Mouse (Mus musculus) left cerebral cortex, adult 2 months (tissue): ENCODE data around the gene Tnfrsf1b. TPM values are rescaled to one million over a fixed set of nuclear protein-coding genes. Genes with fewer than 3 reads are reported as not detected.

ENCODE experiments used
- DNase-seq, 2 experiments: peaks; one replicate each; pipeline ENCODE4 v3.0.0; 2021 to 2022; ENCODE audit warnings: low spot score in 2 of 2, mixed read lengths in 1 of 2; ENCODE audit errors: extremely low spot score in 1 of 2
- H3K27ac ChIP-seq: fragments of 200-600 bp; 2 replicates; pipeline ENCODE4 v1.8.1; 2022
- H3K4me3 ChIP-seq: fragments of 200-600 bp; 2 replicates; pipeline ENCODE4 v1.8.1; 2022
- CTCF ChIP-seq: fragments of 200-600 bp; IDR thresholded peaks from 2 replicates; pipeline ENCODE4 v1.8.1; 2022; ENCODE audit warnings: antibody characterized with exemption, mild to moderate bottlenecking, moderate library complexity
- intact Hi-C: fragments of 180-260 bp; cut with DNase I; formaldehyde crosslinking; loops from one replicate; pipeline ENCODE4 v1.15.1; 2025
- total RNA-seq, 2 experiments: library from RNA; stranded (reverse); gene quantifications; 2 replicates each; pipeline ENCODE4 v1.2.3; 2021

Gene Tnfrsf1b
- total RNA-seq, 2 experiments from 2014 or later: 2.9 to 3.1 TPM

DNA sequence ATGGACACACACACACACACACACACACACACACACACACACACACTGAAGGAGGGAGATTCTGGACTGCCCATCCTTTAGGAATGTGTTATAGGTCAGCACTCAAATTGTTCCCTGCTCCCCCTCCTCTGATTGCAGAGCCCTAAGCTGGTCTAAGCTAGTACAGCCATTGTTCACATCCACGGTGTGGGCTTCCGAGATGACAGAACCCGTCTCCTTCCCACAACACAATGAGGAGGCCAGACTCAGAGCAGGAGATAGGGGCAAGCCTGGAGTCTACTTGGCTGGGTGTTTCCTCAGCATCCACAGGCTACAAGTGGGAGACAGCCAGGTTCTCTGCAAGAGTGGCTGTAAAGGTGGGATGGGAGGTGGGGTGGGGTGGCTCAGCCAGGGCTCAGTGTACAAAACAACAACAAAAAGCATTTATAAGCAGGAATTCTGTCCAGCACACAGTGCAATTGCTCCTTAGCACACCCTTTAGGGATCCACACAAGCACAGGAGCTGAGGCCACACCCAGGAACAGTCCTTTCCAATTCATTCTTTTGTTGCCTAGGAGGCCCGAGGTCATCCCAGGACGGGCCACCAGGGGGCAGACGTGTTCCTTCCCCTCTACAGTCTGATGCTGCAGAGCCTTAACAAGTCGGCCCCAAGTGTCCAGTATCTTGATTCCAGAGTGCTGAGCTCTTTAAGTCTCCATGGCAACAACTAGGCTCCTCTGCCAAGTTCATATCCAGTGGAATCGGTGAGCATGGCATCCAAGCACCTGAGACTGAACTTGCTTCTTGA is 32.5 kb downstream of the Tnfrsf1b start:
- TF ChIP-seq CTCF: peak; percentile 99
- Histone ChIP-seq H3K4me3 (no peak overlapping the region), H3K27ac (no peak overlapping the region)
- DNase-seq: peak; percentile 87 to 94
- intact Hi-C loops: loop anchor here (1.0 kb wide), 1 partner anchor 72 kb away; no protein-coding TSS in a partner anchor

DNA sequence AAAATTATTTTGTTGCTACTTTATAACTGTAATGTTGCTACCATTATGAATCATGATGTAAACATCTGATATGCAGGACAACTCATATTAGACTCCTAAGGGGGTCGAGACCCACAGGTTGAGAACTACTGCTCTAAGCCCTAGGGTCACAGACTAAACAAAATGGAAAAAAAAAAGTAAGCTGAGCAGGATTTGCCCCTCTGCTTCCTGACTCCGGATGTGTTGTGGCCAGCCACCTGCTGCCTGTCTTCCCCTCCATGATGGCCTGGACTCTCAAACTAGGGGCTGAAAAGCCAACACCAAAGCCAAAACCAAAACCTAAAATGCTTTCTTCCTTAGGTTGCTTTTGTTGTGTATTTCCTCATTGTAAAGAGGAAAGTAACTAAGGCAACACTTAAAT is 35.6 kb downstream of the Tnfrsf1b start:
- intact Hi-C loops: no loop called here
- no peak for DNase-seq

DNA sequence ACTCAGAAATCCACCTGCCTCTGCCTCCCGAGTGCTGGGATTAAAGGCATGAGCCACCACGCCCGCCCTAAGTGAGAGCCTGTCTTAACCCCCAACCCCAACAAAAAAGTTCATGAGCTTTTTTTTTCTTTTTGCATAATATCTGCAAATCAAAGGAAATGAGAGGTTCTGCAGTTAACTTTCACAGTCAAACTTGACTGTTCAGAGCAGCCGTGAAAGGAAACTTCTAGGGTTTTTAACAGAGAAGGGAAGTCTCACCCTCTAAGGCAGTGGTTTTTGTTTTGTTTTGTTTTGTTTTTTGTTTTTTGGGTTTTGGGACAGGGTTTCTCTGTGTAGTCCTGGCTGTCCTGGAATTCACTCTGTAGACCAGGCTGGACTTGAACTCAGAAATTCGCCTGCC is 36.1 kb downstream of the Tnfrsf1b start:
- Histone ChIP-seq H3K4me3 (no peak overlapping the region), H3K27ac (no peak overlapping the region)
- no peak for TF ChIP-seq CTCF
- DNase-seq: no peak
- intact Hi-C loops: no loop called here

More for the DNA sequence above, 35.6 kb downstream of the Tnfrsf1b start:
- no peak overlapping the region for H3K4me3 ChIP-seq
- H3K27ac ChIP-seq: no peak overlapping the region
- TF ChIP-seq CTCF: no peak

DNA sequence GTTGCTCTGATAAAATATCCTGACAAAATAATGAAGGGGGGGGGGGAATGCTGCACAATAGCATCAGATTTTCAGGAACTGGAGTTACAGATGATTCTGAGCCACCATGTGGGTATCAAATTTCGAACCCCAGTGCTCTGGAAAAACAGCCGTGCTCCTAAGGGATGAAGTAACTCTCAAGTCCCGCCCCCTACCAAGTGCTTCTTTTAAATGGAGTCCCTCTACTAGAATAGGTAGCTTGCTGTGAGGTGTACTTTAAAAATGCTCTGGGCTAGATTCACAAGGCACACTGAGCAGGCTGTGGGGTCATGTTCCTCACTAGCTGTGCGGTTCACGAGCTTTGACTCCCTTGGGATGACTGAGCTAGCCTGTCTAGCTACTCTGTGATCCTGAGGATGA is 37.0 kb downstream of the Tnfrsf1b start:
- no peak for TF ChIP-seq CTCF
- no peak overlapping the region for H3K4me3 ChIP-seq
- intact Hi-C loops: no loop called here
- H3K27ac ChIP-seq: no peak overlapping the region
- no peak for DNase-seq

DNA sequence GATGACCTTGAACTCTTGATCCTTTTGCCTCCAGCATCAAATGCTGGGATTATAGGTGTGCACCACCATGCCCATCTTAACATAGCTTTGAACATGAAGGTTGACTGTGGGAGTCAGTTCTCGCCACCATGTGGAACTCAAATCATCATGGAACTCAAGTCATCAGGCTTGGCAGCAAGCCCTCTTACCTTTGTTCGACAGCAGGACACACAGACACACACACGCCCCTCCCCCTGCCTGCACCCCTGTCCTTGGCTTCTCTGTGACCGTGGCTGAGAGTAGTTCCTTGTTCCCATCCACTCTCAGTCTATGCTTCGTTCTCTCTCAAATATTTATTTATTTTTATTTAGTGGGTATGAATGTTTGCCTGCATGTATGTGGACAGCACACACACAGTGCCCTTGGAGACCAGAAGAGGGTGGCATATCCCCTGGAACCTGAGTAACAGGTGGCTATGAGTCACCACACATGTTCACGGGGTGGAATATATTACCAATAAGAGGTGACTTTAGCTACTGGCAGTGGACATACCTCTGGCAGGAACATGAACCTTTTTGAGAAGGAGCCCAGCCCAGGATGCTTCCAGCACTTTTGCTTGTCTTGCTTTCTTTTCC is 37.5 kb downstream of the Tnfrsf1b start:
- intact Hi-C loops: no loop called here
- H3K4me3 ChIP-seq: no peak overlapping the region
- no peak for TF ChIP-seq CTCF
- no peak for DNase-seq
- no peak overlapping the region for H3K27ac ChIP-seq

DNA sequence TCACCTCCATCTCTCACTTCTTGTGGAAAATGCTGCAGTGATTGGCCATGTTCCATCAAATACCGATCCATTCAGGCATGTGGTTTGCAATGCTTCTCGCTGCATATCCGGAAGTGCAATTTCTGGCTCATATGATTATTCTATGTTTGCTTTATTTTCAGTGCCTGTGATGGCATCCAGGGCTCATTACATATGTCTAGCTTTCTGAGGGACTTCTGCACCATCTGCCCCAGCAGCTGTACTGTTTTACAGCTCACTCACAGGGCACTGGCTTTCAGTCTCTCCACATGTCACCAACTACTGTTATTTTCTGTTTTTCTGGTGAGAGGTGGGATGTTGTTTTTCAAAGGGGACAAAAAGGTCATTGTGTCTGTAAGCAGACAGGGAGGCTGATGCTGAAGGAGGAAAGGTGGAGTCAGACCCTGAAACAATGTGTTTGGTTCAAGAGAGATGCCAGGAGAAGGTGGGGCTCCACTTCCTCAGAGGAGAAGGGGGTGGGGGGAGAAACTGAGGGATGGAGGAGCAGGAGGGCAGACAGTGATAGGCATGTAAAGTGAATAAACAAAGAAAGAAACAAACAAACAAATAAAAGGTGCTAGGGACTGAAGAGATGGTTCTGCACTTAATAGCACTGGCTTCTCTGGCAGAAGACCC is 38.8 kb downstream of the Tnfrsf1b start:
- Histone ChIP-seq H3K27ac (no peak overlapping the region), H3K4me3 (no peak overlapping the region)
- TF ChIP-seq CTCF: no peak
- intact Hi-C loops: no loop called here
- no peak for DNase-seq

DNA sequence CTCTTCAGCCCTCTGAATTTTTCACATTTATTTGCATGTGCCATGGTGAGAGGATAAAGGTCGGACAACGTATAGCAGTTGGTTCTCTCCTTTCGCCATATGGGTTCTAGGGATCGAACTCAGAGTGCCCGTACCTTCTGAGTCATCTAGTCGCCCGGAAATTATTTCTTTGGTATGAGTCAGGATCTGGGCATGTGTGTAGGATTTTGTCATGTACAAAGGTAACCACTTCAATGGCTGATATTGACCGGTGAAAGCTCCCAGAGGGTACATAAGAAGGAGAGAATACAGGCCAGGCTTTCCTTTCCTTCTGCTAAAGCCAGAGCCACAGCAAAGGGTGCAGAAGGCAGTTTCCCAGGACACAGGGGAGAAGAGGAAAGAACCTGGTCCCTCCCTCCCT is 41.9 kb downstream of the Tnfrsf1b start:
- intact Hi-C loops: no loop called here
- H3K4me3 ChIP-seq: no peak overlapping the region
- no peak for TF ChIP-seq CTCF
- no peak overlapping the region for H3K27ac ChIP-seq
- DNase-seq: no peak

DNA sequence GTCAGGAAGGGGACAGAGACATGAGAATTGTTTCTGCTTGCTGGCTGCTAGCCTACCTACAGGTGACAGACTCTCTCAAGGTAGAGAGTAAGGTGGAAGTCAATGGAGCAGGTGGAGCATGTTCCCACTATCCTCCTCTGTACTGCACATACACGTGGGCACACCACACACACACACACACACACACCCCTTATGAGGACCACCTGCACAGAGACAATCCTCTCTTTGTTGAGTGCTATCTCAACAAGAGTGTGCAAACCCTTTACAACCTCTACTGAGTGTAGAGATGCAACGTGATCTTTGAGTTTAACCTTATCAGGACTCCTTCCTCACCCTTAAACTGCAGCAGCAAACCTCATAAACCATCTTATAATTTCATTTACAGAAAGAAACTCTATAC is 43.4 kb downstream of the Tnfrsf1b start:
- intact Hi-C loops: no loop called here
- TF ChIP-seq CTCF: no peak
- no peak overlapping the region for H3K27ac ChIP-seq
- DNase-seq: no peak
- no peak overlapping the region for H3K4me3 ChIP-seq

DNA sequence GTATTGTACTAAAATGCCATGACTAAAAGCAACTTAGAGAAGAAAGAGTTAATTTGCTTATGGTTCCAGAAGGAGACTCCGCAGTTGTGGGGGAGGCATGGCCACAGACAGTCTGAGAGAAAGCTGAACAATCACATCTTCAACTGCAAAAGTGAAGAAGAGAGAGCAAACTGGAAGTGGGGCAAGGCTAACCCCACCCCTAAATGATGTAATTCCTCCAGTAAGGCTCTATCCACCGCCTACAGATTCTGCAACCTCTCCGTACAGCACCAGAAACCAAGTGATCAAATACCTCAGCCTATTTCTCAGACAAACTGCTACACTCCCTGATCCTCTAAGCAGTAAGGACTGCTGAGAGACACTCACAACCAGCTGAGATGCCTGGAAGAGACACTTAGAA is 45.2 kb downstream of the Tnfrsf1b start:
- TF ChIP-seq CTCF: no peak
- DNase-seq: no peak
- intact Hi-C loops: no loop called here
- H3K4me3 ChIP-seq: no peak overlapping the region
- H3K27ac ChIP-seq: no peak overlapping the region

DNA sequence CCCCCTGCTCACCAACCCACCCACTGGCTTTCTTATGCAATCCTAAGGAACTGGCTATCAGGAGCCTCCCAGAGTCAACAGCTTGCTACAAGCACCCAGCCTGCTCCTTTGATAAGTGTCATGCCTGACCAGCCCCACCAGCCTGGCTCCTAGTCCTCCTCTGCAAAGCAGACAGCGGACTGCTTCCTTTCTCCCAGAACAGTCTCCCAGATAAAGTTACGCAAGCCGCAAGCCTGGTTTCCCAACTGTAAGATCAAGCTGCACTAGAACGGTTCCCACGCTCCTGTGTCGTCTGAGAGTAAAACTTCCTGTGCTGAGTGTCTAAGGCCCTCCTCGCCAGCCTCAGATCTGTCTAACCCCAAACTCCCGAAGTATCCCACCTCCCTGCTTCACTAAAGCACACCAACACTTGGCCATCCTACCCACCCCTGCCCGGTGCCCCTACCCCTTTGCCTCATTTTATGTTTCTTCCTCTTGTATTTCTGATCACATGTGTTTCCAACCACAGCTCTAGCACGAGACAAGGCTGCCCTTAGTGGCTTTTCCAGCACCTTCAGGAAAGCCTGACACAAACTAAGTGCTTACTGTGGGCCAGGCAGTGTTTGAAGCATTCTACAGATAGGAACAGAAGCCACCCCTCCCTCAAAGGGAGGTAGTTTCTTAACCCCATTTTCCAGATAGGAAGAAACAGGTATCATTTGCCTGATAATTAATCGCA is 46.5 kb downstream of the Tnfrsf1b start:
- intact Hi-C loops: loop anchor here (5.0 kb wide), 1 partner anchor 318 kb away; no protein-coding TSS in a partner anchor
- TF ChIP-seq CTCF: no peak
- peak overlapping the region; percentile 36; the same call in 1 of the 2 replicates for H3K27ac ChIP-seq
- no peak for DNase-seq
- no peak overlapping the region for H3K4me3 ChIP-seq

DNA sequence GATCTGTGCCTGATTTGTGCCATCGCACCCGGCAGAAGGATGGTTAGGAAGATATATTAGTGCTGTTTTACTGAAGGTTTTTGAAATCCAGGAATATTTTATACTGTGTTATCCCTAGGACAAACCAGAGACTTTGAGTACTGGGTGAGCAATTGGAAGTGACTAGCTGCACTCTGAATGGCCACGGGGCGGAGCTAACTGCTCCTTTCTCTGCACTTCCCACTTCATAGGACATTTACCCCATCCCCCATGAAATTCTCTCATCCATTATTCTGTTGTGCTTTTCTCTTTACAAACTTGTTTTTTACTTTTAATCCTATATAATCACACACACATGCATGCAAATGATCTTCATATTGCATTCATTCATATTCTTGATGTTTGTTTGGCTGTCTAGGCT is 50.1 kb downstream of the Tnfrsf1b start:
- no peak for DNase-seq
- Histone ChIP-seq H3K27ac (no peak overlapping the region), H3K4me3 (no peak overlapping the region)
- intact Hi-C loops: loop anchor here (5.0 kb wide), 1 partner anchor 314 kb away; no protein-coding TSS in a partner anchor
- no peak; the same call in 1 of the 2 replicates for TF ChIP-seq CTCF
